Mouse (Mus musculus) kidney, postnatal 4 days (tissue): ENCODE data around the gene Gpr39.
A peak's percentile ranks its signal among the peaks of the same experiment; 100 is the strongest.
"Not testable (repeated sequence)": the region's sequence is repeated elsewhere in the genome, so short reads cannot be mapped to it uniquely, and the experiment has no call there.

Source experiments
- DNase-seq, 2 experiments: peaks; one replicate each; pipeline ENCODE4 v3.0.0; 2021; ENCODE audit warnings: mixed read lengths in 2 of 2

Gene Gpr39

DNA sequence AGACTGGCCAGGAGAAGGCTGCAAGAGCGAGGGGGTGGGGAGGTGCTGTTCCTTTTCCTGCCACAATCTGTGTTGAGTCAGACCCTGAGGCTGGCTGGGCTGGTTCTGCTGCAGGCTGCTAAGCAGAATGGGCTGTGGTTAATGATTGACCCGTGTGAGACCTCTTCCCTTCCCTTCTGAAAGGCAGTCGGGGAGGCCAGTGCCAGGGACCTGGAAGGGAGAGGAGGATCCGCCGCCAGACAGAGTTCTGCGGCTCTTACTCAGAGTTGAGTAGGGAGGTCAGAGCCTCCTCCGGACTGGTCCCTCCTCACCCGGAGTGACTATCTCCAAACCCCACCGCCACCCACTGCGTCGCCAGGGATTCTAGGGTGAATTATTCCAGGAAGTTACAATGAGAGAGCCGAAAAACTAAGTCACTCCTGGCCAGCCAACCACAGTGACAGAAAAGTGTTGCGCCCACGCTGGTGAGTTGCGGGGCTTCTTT is at the start of gene Gpr39:
Gene Gpr39, plus strand, starts transcription at position 206 of the 484 bp plus-strand sequence.
- peak; percentile 78 to 88 for DNase-seq

DNA sequence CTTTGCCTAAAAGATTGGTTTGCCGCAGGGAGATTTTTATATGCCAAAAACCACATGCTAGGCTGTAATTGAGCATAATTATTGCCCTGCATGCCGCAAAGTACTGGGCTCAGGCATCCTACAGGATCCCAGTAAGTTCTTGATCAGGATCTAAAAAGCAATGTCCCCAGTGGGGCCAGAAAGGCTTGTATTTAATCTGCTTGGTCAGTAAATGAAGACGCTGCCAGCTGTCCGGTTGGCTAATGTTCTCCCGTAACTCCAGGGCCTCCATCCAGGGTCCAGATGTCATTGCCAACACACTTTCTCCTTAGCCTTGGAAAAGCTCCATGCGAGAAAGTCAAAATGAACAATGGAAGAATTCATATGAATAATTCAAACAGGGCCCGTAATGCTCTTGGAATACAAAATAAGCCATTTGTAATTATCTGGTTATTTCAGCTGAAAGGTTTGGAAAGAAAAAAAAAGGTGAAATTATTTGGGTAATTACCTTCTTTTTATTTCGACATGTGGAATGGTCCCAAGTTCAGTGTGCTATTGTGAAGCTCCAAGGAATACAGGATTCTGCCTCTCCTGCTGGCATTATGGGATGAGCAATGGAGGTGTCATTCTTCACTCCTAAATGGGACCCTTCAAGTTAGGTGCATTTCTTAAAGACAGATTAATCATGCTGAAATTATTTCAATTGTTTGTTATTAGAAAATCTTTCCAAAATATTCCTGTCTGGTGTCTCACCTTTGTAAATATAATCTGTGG is 37.1 kb upstream of the Gpr39 start:
- no peak for DNase-seq

DNA sequence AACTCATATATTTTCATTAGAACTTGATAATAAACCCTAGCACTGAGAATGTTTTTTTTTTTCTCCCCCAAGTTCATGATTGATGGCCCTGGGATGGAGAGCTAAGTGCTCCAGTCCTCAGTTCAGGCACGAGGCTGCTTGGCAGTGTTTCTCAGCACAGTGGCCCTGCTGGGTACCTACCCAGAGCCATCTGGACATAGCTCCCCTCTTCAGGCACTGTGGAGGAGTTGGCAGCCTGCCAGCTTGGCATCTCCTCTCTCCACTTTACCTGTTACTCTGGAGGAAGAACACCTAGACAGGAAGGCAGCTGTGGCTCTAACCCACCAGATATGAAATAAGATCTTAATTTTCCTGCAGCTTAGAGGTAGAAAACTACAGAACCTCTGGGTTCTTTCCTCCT is 33.2 kb upstream of the Gpr39 start:
- peak; percentile 5 to 7 for DNase-seq

DNA sequence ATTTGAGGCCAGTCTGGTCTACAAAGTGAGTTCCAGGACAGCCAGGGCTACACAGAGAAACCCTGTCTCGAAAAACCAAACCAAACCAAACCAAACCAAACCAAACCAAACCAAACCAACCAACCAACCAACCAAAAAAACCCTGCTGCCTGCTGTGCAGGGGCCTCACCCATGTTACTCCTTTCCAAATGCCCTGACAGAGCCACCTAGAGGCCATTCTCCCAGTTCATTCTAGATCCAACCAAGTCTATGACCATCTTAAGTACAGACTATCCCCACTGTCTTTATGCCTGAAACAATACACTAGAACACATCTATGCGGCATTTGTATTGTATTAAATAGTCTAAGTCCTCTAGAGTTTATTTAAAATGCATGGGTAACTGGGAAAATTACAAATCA is 30.0 kb upstream of the Gpr39 start:
- not testable (repeated sequence) for DNase-seq

DNA sequence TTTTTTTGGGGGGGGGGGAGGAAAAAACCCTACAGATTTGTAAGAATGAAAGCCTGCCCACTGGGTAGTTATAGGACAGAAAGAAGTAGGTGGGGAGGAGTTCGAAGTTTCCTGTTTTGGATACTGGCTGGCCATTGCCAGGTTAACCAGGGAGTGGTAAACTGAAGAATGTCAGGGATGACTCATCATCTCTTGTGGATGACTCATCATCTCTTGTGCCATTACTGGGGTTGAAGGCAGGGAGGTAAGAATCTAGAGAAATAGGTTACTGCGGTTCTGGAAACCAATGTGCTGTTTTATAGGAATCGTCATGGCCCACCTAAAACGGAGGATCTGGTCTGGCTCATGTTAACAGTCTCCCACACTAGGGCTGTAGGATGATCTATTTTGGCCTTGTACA is 28.8 kb upstream of the Gpr39 start:
- no peak for DNase-seq

DNA sequence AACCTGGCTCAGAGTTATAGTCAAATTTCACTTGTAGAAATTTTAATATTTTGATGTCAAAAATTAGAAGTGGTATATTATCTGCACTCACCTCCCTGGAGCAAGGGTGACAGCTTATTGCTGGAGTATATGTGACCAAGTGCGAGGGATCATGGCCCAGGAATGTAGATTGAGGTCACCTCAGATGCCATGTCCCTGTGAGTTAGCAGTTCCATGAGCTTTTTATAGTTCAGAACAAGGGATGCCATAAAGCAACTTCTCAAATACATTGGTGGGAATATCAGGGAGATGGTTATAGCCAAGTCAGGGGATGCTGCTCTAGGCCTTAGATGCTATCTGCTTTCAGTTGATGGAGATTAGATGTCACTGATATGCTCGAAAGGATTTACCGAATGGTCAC is 27.7 kb upstream of the Gpr39 start:
- DNase-seq: no peak

DNA sequence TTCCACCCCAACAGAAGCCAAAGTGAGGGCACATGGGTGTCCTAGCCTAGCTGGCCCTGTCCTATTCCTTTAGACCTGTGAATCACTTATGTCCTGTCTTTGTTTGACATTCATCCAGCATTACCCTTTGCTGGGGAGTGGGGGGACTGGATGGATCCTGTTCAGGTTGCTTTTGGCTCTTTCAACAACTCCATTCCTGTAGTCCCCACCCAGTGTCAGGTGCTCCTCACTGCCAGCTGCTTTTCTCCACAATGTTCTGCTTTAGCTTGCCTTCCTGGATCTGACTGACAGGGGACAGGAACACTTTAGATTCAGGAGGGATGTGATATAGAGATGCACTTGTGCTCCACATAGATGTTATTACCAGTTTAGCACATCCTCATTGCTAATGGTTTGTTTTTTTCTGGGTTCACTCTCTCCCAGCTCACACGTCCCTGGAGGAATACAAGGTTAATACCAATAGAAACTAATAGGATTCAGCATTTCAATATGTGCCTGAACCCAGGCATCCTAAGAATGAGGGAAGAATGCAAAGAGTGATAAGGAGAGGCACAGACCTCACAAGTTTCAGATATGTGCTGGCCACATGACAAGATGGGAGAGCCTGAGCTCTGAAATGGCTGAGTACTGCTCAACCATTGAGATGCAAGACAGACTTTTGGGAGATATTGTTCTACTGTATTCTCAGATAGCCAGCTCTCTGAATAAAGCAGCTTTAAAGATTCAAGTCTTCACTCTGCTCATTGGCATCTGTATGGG is 23.8 kb upstream of the Gpr39 start:
- DNase-seq: no peak

DNA sequence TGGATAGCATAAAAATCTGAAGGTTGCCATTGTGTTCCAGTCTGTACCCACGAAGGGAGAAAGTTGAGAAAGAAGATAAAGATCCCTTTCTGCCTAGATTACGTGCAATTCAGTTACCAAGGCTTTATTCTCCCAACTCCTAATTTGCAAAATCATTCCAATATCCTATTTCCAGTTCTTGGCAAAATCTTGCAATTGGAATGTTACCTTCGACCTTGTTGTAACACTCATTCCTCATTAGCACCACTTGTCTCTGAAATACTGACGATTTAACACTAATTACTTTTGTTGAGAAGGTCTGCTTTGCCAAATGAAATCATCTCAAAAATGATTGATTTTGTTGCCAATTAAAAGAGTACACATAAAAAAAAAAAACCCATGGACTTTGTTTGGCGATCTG is 19.4 kb upstream of the Gpr39 start:
- DNase-seq: no peak

DNA sequence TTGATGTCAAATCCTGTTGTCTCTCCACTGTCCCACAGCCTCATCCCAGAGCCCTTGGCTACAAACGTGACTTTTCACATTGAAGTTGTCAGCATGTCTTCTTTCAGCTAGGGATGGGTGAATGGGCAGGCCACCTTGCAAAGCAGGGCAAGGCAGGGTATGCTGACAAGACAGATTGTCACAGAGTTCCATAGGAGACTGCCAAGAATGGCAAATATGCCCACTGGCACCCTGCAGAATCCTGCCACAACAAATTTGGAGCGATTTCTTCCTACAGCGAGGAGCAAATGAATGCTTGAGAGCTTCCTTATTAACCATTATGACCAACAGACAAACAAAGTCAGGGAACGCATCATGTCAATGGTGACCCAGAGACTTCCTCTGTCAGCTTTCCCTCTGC is 16.6 kb upstream of the Gpr39 start:
- DNase-seq: no peak

DNA sequence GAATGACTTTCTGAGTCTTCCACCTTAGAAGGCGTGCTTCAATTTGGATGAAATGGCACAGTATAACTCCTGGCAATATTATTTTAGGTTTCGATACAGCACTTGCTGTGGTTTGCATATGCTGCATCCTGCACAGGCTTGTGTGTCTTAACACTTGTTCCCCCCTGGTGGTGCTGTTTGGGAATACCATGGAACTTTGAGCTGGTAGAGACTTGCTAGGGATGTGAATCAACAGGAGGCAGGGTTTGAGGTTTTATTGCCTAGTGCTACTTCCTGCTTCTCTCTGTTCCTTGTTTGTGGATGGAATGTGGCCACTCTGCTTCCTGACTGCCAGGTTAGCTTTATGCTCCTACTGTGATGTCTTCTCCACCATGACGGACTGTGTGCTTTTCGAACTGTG is 15.9 kb upstream of the Gpr39 start:
- no peak for DNase-seq

DNA sequence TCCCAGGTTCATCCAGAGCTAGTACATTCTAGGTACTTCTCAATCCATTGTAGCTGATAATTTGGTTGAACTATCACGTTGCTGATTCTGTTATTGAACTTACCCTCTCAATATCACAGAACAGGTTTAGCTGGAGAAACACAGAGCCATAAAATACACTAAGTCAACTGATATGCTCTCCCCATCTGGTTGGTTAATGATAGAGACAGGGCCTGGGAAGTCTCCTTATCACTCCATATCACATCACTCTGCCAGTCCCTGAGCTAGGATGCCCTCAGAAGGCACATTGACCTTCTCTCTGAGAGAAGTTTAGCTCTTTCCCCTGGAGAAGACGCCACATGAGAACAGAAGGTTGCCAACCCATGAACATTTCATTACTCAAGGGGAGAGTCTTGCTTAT is 14.7 kb upstream of the Gpr39 start:
- no peak for DNase-seq

DNA sequence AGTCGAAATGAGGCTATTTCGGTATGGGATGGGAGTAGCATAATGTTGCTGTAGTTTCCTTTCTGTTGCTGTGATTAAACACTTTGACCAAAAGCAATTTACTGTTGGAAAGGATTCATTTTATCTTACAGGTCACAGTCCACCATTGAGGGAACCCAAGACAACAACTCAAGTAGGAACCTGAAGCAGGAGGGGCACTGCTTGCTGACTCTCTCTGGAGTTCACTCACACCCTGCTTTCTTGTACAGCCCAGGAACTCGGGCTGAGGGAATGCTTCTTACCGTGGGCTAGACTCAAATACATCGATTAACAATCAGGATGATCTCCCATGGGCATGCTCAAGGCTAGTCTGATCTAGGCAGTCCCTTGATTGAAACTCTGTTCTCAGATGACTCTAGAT is 14.1 kb upstream of the Gpr39 start:
- DNase-seq: no peak

DNA sequence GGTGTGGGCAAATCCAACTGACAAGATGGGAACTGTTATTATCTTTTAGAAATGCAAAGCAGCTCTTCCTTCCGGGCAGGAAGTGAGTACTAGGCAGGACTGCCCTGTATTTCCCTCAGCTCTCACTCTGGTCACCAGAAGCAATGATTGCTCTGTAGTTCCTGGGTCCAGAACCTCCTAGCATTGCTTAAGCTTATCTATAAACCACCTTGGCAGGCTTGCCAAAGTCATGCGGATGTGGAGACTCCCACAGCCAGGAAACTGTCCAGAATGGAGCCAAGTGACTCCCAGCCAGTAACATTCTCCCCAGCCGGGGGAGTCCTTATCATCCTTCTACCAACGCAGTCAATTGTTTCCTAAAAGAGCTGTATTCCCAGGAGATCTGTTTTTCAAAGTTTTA is 13.7 kb upstream of the Gpr39 start:
- peak; percentile 22 to 42 for DNase-seq

DNA sequence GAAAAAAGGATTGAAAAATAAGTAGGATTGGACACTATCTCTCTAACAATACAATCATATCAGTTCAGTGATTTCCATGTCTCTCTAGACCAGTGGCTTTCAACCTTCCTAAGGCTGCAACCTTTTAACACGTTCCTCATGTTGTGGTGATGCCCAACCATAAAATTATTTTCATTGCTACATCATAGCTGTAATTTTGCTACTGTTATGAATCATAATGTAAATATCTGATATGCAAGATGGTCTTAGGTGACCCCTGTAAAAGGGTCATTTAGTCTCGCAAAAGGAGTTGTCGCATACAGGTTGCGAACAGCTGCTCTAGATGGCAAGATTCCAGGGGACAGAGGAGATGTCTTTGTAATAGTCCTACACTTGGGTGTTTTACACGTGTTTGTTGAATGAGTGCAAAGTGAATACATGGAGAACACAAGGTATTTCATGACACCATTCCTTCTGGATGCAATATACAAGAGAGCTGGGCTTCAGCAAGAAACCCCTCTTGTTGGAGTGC is 11.6 kb upstream of the Gpr39 start:
- DNase-seq: no peak

DNA sequence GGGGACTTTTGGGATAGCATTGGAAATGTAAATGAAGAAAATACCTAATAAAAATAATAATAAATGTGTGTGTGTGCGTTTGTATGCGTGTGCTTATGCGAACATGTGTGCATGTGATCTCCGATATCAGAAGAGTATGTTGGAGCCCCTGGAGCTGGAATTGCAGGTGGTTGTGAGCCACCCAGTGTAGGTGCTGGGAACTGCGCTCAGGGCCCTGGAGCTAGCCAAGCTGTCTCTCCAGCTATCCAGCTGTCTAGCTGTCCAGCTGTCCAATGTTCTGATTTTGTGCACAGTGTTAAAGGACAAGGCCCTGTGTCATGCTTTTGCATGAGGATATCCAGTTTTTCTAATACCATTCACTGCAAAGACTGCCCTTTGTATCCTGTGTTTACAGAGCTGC is 7.8 kb upstream of the Gpr39 start:
- peak; percentile 23 to 31 for DNase-seq

DNA sequence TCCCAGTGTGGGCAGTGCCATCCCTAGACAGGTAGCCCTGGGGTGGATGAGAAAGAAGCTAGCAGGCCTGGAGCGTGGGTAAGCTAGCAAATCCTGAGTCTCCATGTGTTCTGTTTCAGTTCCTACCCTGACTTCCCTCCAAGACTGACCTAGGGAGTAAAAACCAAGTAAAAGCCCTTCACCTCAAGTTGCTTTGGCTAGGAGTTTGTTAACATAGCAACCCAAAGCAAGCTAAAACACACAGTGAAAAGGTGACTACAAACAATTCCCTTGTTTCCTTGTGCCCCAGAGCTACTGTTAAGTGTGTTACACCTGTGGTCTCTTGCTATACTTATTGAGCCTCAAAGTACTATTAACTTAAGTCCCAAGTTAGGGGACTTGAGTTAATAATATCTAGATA is 1.6 kb upstream of the Gpr39 start:
- no peak for DNase-seq

DNA sequence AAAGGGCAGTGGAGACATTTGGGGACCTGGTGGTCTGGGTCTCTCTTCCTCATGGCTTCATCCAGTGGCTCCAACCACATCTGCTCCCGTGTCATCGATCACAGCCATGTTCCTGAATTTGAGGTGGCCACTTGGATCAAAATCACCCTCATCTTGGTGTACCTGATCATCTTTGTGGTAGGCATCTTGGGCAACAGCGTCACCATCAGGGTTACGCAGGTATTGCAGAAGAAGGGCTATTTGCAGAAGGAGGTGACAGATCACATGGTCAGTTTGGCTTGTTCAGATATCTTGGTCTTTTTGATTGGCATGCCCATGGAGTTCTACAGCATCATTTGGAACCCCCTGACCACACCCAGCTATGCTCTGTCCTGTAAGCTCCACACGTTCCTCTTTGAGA is 491 bp downstream of the Gpr39 start:
- peak; percentile 21 to 28 for DNase-seq

DNA sequence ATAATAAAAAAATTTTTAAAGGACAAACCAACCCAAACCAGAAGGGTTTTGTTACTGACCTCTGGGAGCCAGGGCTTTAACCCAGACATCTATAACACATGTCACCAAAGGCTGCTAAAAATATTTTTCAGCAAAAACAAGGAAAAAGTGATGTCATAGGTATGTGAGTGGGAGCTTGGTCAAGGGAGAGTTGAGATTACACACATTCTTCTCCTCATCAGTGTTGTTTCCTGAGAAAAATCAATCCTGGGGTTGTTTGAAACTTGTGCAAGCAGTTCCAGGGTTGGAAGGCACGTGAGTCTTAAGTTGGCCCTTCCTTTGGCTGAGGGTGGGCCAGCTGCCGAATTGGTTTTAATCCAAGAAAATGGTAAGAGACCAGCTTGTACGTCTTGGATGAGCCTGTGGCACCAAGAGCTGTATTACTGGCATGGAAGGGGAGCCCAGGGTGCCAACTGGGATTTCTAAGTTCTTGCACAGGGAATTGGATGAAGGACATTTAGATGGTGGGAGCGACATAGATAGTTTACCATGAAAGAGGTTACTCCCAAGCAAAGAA is 2.8 kb downstream of the Gpr39 start:
- no peak for DNase-seq

DNA sequence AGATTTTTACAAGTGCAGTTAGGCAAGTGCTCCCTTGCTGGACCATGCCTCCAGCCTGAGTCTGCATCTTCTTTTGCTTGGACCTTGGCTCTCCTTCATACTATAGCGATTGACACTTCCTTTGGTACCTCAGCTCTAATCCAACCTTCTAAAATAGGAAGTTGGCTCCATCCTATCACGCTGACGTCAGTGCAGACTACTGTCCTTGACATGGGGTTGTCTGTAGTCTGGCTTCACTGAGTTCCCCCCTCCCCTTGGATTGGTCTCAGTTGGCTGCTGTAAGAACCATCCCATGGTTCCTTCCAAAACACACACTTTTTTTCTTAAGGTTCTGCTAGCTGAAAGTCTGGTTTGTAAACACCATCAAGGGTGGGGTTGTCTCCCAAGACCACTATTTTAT is 7.6 kb downstream of the Gpr39 start:
- no peak for DNase-seq

DNA sequence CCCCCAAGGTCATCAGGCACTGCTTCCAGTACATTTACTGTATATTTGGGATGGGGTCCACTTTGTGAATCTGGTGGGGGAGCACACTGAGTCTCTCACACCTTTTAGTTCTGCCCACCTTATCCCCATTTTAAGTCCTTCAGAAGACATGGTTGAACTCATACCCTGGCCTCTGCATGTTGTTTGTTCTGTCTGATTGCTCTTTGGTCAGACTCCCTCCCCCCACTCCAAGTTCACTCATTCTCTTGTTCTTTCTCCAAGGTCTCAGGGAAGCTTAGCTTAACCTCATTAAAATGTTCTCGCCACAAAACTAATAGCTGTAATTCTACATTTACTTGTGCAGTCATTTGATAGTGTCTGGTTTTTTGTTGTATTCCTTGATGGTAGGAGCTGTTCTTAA is 8.5 kb downstream of the Gpr39 start:
- no peak for DNase-seq

DNA sequence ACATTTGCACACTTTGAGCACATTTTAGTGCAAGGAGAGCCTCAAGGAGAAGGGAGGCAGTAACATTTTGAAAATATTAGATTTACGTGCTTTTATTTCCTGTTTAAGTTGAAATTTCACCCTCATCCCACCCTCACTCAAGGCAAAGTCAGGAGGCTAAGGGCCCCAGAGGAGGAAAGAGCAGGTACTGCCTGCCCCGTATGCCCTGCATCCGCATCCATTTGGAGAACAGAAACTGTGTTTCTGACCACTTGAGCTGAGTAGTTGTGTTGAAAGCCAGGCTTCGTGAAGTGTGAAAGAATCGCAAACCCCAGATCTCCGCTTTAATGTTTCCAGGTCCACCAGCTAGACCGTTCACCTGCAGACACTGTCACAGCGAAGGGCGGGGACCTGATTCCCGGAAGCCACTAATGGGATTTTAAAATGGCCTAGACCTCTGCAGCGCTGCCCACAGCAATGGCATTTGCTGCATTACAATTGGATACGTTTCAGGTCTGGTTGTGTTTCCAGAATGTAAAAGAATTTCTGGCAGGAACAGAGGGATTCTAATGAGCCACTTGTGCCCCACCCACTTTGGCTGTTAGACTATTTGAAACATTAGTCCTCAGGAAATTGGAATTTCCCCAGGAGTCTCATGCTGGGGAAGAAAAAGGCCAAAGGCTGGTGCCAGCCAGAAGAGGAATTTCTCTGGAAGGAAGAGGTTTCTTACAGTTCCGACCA is 11.1 kb downstream of the Gpr39 start:
- peak in 1 of 2 experiments; percentile 10 for DNase-seq

DNA sequence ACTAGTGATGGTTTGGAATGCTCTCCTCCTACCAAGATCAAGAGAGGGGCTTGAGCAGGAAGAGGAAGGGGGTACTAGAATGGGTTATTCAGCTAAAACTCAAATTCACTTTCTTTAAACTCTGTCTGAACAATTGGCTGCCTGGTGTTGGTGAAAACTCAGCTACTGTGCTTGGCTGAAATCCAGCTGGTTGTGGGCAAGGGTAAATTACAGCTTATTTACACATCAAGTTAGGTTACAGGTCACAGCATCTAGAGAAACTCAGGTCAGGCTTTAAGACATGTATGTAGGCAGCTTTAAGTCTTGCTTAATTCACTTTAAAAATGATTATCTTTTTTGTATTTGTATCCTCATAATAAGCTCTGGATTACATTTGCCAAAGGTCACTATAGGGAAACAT is 16.7 kb downstream of the Gpr39 start:
- no peak for DNase-seq

DNA sequence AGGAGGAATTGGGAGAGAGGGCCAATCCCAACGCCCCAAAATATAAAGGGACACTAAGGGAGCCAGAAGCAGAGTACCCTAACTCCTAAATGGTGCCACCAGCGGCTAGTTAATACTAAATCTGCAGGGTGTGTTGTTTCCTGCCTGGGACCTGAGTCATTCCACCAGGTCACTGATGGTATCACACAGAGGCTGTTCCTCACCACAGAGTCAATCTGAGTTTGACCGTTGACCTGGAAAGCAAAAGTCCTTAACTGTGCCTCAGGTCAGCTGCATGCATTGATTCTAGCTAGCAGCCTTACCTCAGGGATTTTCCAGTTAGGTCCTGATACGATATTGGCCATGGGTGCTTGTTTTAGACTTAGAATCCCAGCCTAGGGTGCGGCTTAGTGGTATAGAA is 17.5 kb downstream of the Gpr39 start:
- no peak for DNase-seq
